Mouse (Mus musculus): ENCODE data around the gene Dlec1. TPM values are rescaled to one million over a fixed set of nuclear protein-coding genes. Genes with fewer than 3 reads are reported as not detected.

The Dlec1 gene
- polyA plus RNA-seq, 1 experiment from 2014 or later: 0.79 TPM

DNA sequence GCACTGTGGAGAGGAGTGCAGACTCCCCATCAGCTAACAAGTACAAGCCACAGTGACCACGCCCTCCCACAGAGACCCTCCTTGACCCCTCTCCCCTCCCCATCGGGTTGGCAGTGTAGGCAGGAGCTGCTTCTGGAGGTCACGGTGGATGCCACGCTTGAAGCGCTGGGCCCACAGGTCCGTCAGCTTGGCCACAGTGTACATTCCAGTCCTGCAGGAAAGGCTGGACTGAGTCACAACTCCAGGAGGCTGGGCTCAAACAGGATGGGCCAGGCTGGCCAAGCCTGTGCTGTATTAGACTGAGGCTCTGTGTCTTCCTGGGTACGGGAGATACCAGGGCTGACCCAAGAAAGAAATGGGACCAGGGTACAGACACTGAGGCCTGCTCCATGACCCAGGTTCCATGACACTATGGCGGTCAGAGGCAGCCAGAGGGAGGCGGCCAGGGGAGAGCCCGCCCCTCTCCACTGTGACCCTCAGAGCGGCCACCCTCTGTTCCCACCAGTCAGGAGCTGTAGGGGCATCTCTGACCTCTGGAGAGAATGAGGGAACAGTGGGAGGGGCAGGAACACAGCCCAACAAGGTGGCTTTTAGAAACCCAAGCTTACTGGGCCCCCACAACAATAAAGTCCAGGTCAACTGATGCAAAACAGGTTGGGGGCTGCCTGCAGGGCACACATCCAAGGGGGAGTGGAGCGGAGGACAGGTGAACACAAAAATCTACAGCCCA is 10.5 kb upstream of the Dlec1 start:
- Histone ChIP-seq H3K4me1 (peaks cover 45% of the 10 kb centered on the region), H3K27me3 (replicated peaks) (peaks cover 20% of the 10 kb centered on the region), H3K36me3 (no peaks in the 10 kb centered on the region), H3K27ac (no peak overlapping the region), H3K9me3 (no peaks in the 10 kb centered on the region), H3K9ac (peak overlapping the region; percentile 26), H3K4me3 (peak overlapping the region; percentile 43), H3K4me2 (replicated peaks) (peak overlapping the region; percentile 63)
- 66% methylated on average over 12 of the region's 12 CpGs for WGBS
- no peak for ATAC-seq (ENCODE audit: low FRiP score, low read depth)

DNA sequence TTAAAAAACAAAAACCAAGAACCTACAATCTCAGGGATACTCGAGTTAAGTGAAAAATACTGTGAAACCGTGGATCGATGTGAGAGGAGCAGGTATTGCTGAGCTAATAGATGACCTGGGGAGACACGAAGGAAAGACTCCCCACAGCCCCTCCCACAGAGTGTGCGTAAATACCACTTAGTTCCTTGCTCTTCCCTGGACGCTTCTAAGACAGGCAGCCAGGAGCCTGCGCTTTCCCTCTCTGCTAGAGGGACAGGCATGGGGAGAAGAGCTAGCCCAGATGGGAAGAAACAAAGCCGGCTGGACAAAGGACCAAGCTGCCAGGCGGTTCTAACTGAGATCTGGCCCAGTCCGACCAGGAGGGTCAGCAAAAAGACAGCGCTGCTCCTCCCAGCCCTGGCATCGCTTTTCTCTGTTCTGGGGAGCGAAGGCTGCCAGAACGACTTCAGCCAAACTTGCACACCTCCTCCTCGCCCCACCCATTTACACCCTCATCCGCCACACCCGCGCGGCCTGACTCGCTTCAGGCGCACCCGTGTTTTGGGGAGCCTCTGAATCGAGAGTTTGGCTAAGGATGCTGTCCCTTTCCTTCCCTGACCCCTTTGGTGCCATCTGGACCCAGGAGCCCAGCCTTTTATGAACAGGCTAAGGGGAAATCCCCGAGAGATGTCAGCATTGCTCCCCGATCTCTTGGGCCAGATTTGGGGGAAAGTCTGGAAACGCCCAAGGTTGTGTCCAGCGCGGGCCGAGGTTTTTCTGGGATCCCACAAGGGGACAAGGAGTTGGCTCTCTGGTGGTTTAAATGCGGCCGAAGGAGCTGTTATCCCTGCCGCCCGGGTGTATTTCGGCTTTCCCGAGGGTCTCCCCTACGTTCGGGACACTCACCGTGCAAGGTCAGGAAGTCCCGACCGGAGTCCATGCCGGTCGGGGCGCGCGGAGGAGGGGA is 9.5 kb upstream of the Dlec1 start:
- 3% methylated on average over 45 of the region's 45 CpGs for WGBS
- H3K27me3 ChIP-seq (replicated peaks): peaks cover 20% of the 10 kb centered on the region

DNA sequence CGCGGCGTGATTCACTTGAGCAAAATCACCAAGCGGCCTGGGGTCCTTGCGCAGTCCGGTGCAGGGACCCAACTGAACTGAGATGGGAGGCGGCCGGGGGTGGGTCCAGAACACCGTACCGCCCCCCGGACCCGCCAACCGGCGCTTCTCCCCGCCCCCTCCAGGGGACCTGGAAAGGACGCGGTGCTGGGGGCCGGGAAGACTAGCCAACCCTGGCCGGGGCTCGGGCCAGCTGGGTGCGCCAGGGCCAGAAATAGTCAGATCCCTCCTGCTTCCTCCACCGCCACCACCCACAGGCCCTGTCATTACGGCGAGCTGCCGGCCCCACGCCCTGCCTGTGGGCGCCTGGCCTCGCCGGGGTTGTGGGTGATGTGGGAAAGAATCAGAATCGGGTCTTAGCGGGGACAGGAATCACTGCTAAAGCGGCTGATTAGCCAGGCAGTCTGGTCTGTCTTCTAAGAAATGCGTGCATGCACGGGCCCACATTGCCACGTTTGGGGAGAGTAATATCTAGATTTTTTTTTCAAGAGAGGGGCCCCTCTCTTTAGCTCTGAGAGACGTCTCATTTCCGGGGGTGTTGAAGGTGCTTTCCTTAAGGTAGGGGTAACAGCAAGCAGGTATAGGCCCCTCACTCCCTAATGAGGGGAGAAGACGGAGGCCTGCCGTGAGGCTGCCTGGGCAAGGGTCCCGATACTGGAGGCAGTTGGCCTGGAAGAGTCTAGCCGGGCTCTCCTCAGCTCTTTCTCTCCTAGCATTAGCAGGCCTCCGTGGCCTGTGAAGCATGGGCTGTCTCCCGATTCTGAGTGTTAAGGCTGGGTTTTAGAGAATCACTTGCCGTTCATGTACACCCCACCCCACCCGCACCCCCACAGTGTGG is 8.6 kb upstream of the Dlec1 start, which contains the start of gene Plcd1:
TSS of gene Plcd1 (minus strand) at position 84 of the 877 bp plus-strand sequence.
- WGBS: 8% methylated on average over 45 of the region's 45 CpGs
- Histone ChIP-seq H3K4me2 (replicated peaks) (peak within 1 kb of the TSS; percentile 63), H3K27me3 (replicated peaks) (peaks cover 20% of the 10 kb centered on the region), H3K4me1 (peaks cover 27% of the 10 kb centered on the region), H3K4me3 (peak within 1 kb of the TSS; percentile 43), H3K27ac (no peak within 1 kb of the TSS), H3K36me3 (no peaks in the 10 kb centered on the region), H3K9ac (peak within 1 kb of the TSS; percentile 49), H3K9me3 (no peaks in the 10 kb centered on the region)
- peak; percentile 61 for ATAC-seq (ENCODE audit: low FRiP score, low read depth)

More for the DNA sequence above, 9.5 kb upstream of the Dlec1 start:
- ATAC-seq (ENCODE audit: low FRiP score, low read depth): no peak
- H3K4me2 ChIP-seq (replicated peaks): peak overlapping the region; percentile 63
- H3K9me3 ChIP-seq: no peaks in the 10 kb centered on the region
- no peaks in the 10 kb centered on the region for H3K36me3 ChIP-seq
- no peak overlapping the region for H3K27ac ChIP-seq
- peak overlapping the region; percentile 49 for H3K9ac ChIP-seq
- H3K4me1 ChIP-seq: peaks cover 36% of the 10 kb centered on the region
- H3K4me3 ChIP-seq: peak overlapping the region; percentile 43

DNA sequence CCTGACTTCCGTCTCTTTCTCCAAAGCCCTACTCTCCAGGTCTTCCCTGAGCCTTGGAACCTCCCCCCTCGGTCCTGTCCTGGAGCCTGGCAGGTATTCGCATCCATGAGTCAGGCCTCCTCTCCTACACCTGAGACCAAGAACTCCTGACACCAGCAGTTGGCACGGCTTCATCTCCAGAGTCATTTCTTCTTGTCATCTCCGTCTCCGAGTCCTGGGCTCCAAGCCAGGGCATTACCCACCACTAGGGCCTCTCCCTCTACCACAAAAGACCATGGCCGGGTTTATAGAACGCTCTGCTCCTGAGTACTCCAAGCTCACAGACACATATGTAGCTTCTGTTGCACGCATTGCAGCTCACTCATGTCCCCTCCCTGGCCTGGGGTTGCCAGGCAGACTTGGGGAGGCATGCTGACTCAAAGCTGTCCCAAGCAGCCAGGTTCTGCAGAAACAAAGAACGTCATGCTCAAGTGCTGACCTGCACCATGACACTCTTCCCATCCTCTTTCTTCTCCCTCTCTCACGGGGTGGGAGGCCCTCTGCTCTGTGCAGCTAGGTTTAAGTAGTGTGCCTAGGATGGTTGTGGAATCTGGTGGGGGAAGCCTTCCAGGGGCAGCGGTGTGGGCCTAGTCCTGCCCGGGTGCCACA is 7.7 kb upstream of the Dlec1 start:
- H3K27ac ChIP-seq: no peak overlapping the region
- 78% methylated on average over 13 of the region's 13 CpGs for WGBS
- no peak overlapping the region for H3K4me2 ChIP-seq (replicated peaks)
- H3K9ac ChIP-seq: no peak overlapping the region
- H3K4me1 ChIP-seq: peaks cover 22% of the 10 kb centered on the region
- H3K27me3 ChIP-seq (replicated peaks): peaks cover 20% of the 10 kb centered on the region
- no peaks in the 10 kb centered on the region for H3K36me3 ChIP-seq
- ATAC-seq (ENCODE audit: low FRiP score, low read depth): no peak
- no peaks in the 10 kb centered on the region for H3K9me3 ChIP-seq
- H3K4me3 ChIP-seq: no peak overlapping the region

DNA sequence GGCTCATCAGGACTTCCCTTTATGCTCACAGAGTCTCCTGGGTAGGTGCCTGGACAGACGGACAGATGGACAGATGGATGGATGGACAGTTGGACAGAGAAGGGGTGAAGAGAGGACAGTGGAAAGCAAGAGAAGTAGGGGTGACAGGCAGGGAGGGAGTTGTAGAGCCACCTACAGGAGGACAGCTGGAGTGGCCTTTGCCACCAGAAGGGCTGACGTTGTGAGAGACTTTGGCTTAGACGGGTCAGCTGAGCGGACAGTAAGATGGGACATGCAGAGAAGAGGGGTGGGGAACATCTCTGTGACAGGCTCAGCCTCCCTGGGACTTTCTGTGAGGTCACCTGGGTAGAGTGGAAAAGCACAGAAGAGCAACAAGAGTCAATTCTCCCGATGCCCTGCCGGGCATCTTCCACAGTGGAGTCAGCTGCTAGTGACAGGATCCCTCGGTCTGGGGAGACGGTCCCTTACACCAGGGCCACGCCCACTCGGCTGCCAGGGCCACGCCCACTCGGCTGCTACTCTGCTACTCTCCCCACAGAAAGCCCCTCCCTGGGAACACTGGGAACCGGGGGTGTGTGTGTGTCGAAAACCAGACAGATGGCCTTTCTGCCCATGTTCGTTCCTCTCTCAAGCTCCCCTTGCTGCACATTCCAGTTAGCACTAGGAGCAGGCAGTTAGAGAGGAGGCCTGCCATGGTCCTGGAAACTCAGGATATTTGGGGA is 1.9 kb upstream of the Dlec1 start:
- no peak overlapping the region for H3K27ac ChIP-seq
- no peaks in the 10 kb centered on the region for H3K36me3 ChIP-seq
- 0 out of 2 replicates have a peak, but pooled peaks cover 13% of the 10 kb centered on the region for H3K4me1 ChIP-seq
- no peak overlapping the region for H3K9ac ChIP-seq
- no peaks in the 10 kb centered on the region for H3K9me3 ChIP-seq
- H3K4me2 ChIP-seq (replicated peaks): no peak overlapping the region
- no peak overlapping the region for H3K4me3 ChIP-seq
- no peaks in the 10 kb centered on the region; the same call in 1 of the 2 replicates for H3K27me3 ChIP-seq (replicated peaks)
- WGBS: 20% methylated on average over 15 of the region's 15 CpGs
- no peak for ATAC-seq (ENCODE audit: low FRiP score, low read depth)

DNA sequence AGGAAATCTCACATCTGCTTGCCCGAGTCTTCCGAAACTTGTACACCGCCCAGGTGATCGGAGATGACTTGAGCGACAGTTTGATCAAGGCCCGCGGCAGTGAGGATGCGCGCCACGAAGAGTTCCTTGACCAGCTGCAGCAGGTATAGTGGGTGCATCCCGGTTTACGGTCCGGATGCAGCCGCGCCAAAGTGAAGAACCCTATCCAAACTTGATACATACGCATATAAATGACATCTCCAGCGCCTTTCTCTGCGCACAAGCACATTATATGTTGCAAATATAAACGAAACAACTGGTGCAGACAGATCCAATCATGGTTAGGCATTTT is 470 bp downstream of the Dlec1 start:
- no peaks in the 10 kb centered on the region; the same call in 1 of the 2 replicates for H3K27me3 ChIP-seq (replicated peaks)
- no peak; the same call in 1 of the 2 replicates for ATAC-seq (ENCODE audit: low FRiP score, low read depth)
- 4% methylated on average over 19 of the region's 19 CpGs for WGBS
- no peaks in the 10 kb centered on the region for H3K9me3 ChIP-seq
- H3K27ac ChIP-seq: no peak overlapping the region
- peak overlapping the region; percentile 81 for H3K4me2 ChIP-seq (replicated peaks)
- H3K4me3 ChIP-seq: peak overlapping the region; percentile 55
- 0 out of 2 replicates have a peak, but pooled peaks cover 13% of the 10 kb centered on the region for H3K4me1 ChIP-seq
- H3K36me3 ChIP-seq: no peaks in the 10 kb centered on the region
- H3K9ac ChIP-seq: peak overlapping the region; percentile 46

DNA sequence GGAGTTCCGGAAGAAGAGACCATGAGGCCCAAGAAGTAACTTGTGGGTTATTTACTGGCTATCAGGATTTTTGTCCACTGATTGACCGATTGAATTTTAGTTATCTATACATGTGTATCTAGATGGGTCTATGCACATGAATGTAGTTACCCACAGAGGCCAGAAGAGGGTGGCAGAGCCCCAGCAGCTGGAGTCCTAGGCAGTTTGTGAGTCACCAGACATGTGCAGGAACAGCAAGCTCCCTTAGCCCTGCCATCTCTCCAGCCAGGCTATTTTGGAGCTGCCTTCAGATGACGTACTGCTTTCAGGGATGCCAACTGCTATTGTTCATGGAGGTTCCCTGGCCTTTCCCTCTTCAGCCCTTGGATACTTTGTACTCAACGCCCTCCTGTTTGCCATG is 5.3 kb downstream of the Dlec1 start:
- Histone ChIP-seq H3K36me3 (no peaks in the 10 kb centered on the region), H3K9ac (no peak overlapping the region), H3K9me3 (no peaks in the 10 kb centered on the region), H3K27me3 (replicated peaks) (no peaks in the 10 kb centered on the region; the same call in 1 of the 2 replicates), H3K4me3 (no peak overlapping the region), H3K27ac (no peak overlapping the region), H3K4me2 (replicated peaks) (no peak overlapping the region), H3K4me1 (peaks cover 13% of the 10 kb centered on the region)
- no peak for ATAC-seq (ENCODE audit: low FRiP score, low read depth)
- WGBS: 88% methylated on average over 4 of the region's 4 CpGs

DNA sequence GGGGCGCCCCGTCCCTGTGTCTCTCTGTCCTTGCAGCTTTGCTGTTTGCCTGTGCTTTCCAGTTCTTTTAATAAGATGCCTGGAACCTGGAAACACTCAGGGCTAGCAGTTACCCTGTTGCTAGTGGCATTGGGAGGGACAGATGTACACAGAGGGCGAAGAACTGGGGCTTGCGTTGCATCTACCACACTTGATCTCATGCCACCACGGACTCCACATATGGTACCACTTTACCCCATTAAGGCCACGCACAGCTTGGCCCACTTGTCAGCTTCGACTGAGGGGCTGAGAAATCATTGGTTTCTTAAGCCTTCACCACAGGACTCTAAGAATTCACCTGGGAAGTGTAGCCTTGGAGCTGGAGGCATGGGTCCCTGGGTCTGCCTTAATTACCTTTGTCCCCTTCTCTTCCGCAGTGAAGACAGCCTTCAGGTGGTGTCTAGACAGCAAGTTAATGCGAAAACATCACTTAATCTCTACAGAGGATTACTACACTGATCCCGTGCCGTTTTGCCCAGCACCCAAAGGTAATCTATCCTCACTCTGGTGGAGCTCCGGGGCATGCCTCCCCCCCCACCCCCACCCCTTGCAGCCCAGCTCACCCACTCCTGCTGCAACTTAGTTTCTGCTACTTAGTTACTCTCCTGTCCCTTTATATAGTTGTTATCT is 7.5 kb downstream of the Dlec1 start:
- Histone ChIP-seq H3K4me1 (peaks cover 7% of the 10 kb centered on the region), H3K27ac (no peak overlapping the region), H3K9me3 (no peaks in the 10 kb centered on the region), H3K36me3 (no peaks in the 10 kb centered on the region), H3K27me3 (replicated peaks) (no peaks in the 10 kb centered on the region), H3K9ac (no peak overlapping the region), H3K4me2 (replicated peaks) (no peak overlapping the region), H3K4me3 (no peak overlapping the region)
- ATAC-seq (ENCODE audit: low FRiP score, low read depth): no peak
- 60% methylated on average over 12 of the region's 12 CpGs for WGBS

DNA sequence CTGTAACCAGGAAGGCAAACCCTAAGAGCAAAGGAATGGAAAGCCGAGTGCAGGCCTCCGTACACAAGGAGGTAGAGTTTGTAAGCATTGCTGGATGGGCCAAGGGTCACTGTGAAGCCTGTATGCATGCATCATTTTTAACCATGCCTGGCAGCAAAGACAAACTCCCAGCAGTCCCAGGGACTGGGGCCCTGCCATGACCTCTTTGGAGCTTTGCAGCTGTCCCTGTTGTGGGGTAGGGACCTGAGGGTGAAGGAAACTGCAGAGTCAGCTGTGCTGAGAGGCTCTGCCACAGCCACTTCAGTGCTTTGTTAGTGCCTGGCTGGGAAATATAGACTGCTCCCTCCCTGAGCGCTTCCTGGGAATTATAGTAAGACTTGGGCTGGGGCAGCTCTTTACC is 8.4 kb downstream of the Dlec1 start:
- H3K4me3 ChIP-seq: no peak overlapping the region
- H3K9me3 ChIP-seq: no peaks in the 10 kb centered on the region
- no peaks in the 10 kb centered on the region for H3K27me3 ChIP-seq (replicated peaks)
- H3K9ac ChIP-seq: no peak overlapping the region
- 51% methylated on average over 3 of the region's 3 CpGs for WGBS
- H3K27ac ChIP-seq: no peak overlapping the region
- no peak for ATAC-seq (ENCODE audit: low FRiP score, low read depth)
- H3K4me2 ChIP-seq (replicated peaks): no peak overlapping the region
- no peaks in the 10 kb centered on the region for H3K36me3 ChIP-seq
- H3K4me1 ChIP-seq: peaks cover 7% of the 10 kb centered on the region

DNA sequence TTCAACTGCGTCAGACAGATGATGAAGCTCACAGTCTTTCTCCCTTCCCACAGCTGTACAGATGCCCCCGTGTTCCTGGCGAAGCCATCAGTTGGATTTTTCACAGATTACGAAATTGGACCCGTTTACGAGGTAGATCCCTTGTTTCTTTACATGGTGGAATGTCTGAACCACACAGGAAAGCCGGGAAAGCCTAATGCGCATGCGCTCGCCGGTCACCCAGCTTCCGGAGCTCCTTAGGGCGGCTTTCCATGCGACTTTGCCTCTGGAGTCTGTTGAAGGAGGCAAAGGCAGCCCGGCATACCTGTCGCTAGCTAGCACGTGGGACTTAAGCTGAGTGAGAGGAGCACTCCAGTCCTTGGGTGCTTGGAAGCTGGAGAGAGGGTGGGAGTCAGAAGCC is 12.6 kb downstream of the Dlec1 start:
- Histone ChIP-seq H3K27me3 (replicated peaks) (no peaks in the 10 kb centered on the region), H3K9ac (no peak overlapping the region), H3K36me3 (no peaks in the 10 kb centered on the region), H3K4me1 (peaks cover 10% of the 10 kb centered on the region), H3K4me2 (replicated peaks) (no peak overlapping the region), H3K9me3 (no peaks in the 10 kb centered on the region), H3K4me3 (no peak overlapping the region), H3K27ac (no peak overlapping the region)
- ATAC-seq (ENCODE audit: low FRiP score, low read depth): no peak
- 88% methylated on average over 17 of the region's 17 CpGs for WGBS
